Mouse (Mus musculus) ES-Bruce4 (cell line): ENCODE measurements at regions not wholly inside any gene's neighbourhood (a gene's known extent, or its start where the extent isn't known, plus 50 kb on each side); places are given as distances from the start of the nearest gene placed in this dataset.

ENCODE experiments used
- H3K27ac ChIP-seq: 2 replicates; pipeline ENCODE4 v1.5.1; 2012; ENCODE audit warnings: low read length, inconsistent platforms; ENCODE audit not compliant: insufficient read depth
- H3K27me3 ChIP-seq: 2 replicates; pipeline ENCODE4 v1.6.1; 2012; ENCODE audit warnings: mild to moderate bottlenecking, low read length, inconsistent platforms; ENCODE audit not compliant: control insufficient read depth, poor library complexity, insufficient read depth, severe bottlenecking
- H3K36me3 ChIP-seq: 2 replicates; pipeline ENCODE4 v1.6.1; 2012; ENCODE audit warnings: inconsistent platforms, mild to moderate bottlenecking, low read length, moderate library complexity; ENCODE audit not compliant: control insufficient read depth, poor library complexity, insufficient read depth, severe bottlenecking
- H3K4me1 ChIP-seq: one replicate; pipeline ENCODE4 v1.8.1; 2011; ENCODE audit warnings: low read length; ENCODE audit not compliant: control insufficient read depth, insufficient read depth
- H3K4me3 ChIP-seq: 2 replicates; pipeline ENCODE4 v1.5.1; 2011; ENCODE audit warnings: low read depth, mild to moderate bottlenecking, low read length
- H3K9ac ChIP-seq: 2 replicates; pipeline ENCODE4 v1.6.1; 2012; ENCODE audit warnings: low read depth, mild to moderate bottlenecking, inconsistent platforms; ENCODE audit not compliant: poor library complexity, severe bottlenecking
- H3K9me3 ChIP-seq: replicated peaks from 2 replicates; pipeline ENCODE4 v1.6.1; 2012; ENCODE audit warnings: mild to moderate bottlenecking, low read length, inconsistent platforms; ENCODE audit not compliant: control insufficient read depth, poor library complexity, insufficient read depth, severe bottlenecking
- CTCF ChIP-seq: IDR thresholded peaks from one replicate; pipeline ENCODE4 v1.8.1; 2011; ENCODE audit warnings: low read depth, low read length
- EP300 ChIP-seq: IDR thresholded peaks from 2 replicates; pipeline ENCODE4 v1.6.1; 2011; ENCODE audit warnings: low read depth, low read length; ENCODE audit not compliant: insufficient read depth
- POLR2A ChIP-seq: IDR thresholded peaks from one replicate; pipeline ENCODE4 v1.8.1; 2011; ENCODE audit warnings: low read length; ENCODE audit not compliant: insufficient read depth

GRCm38 (mm10) chr14:61808193-61808592 lies 200.9 kb downstream of the Kcnrg start:
- no peak overlapping the region for H3K9ac ChIP-seq
- no peak overlapping the region for H3K4me3 ChIP-seq
- H3K27me3 ChIP-seq: no peaks in the 10 kb centered on the region
- H3K27ac ChIP-seq: no peak overlapping the region
- TF ChIP-seq EP300 (no peak), POLR2A (no peak), CTCF (no peak)
- H3K4me1 ChIP-seq: no peaks in the 10 kb centered on the region
- no peaks in the 10 kb centered on the region for H3K36me3 ChIP-seq
- no peaks in the 10 kb centered on the region for H3K9me3 ChIP-seq

GRCm38 (mm10) chr14:61809716-61810437 lies 202.6 kb downstream of the Kcnrg start:
- TF ChIP-seq CTCF (no peak), POLR2A (no peak), EP300 (no peak)
- no peak overlapping the region for H3K27ac ChIP-seq
- H3K4me3 ChIP-seq: no peak overlapping the region
- H3K27me3 ChIP-seq: no peaks in the 10 kb centered on the region
- no peak overlapping the region for H3K9ac ChIP-seq
- H3K4me1 ChIP-seq: no peaks in the 10 kb centered on the region
- H3K9me3 ChIP-seq: no peaks in the 10 kb centered on the region
- H3K36me3 ChIP-seq: no peaks in the 10 kb centered on the region

- H3K9ac ChIP-seq: no peak overlapping the region
- no peak overlapping the region for H3K4me3 ChIP-seq
- no peaks in the 10 kb centered on the region for H3K4me1 ChIP-seq
- H3K9me3 ChIP-seq: no peaks in the 10 kb centered on the region
- no peak overlapping the region for H3K27ac ChIP-seq
- TF ChIP-seq POLR2A: no peak
- no peak for TF ChIP-seq EP300
- no peak for TF ChIP-seq CTCF
- H3K36me3 ChIP-seq: no peaks in the 10 kb centered on the region
- H3K27me3 ChIP-seq: no peaks in the 10 kb centered on the region
Measured at GRCm38 (mm10) chr14:61810836-61811235, 203.6 kb downstream of the Kcnrg start.

GRCm38 (mm10) chr14:61817711-61818110 lies 210.5 kb downstream of the Kcnrg start:
- no peak for TF ChIP-seq POLR2A
- TF ChIP-seq CTCF: no peak
- TF ChIP-seq EP300: no peak
- H3K36me3 ChIP-seq: no peaks in the 10 kb centered on the region
- no peaks in the 10 kb centered on the region for H3K9me3 ChIP-seq
- H3K4me1 ChIP-seq: no peaks in the 10 kb centered on the region
- H3K4me3 ChIP-seq: no peak overlapping the region
- no peaks in the 10 kb centered on the region for H3K27me3 ChIP-seq
- no peak overlapping the region for H3K9ac ChIP-seq
- H3K27ac ChIP-seq: no peak overlapping the region

GRCm38 (mm10) chr14:61818365-61818764 lies 211.1 kb downstream of the Kcnrg start:
- Histone ChIP-seq H3K36me3 (no peaks in the 10 kb centered on the region), H3K4me1 (no peaks in the 10 kb centered on the region), H3K27ac (no peak overlapping the region), H3K27me3 (no peaks in the 10 kb centered on the region), H3K4me3 (no peak overlapping the region), H3K9me3 (no peaks in the 10 kb centered on the region), H3K9ac (no peak overlapping the region)
- TF ChIP-seq CTCF (no peak), POLR2A (no peak), EP300 (no peak)

GRCm38 (mm10) chr14:61819251-61819650 lies 212.0 kb downstream of the Kcnrg start:
- Histone ChIP-seq H3K4me3 (no peak overlapping the region), H3K27ac (no peak overlapping the region), H3K36me3 (no peaks in the 10 kb centered on the region), H3K4me1 (no peaks in the 10 kb centered on the region), H3K9ac (no peak overlapping the region), H3K27me3 (no peaks in the 10 kb centered on the region), H3K9me3 (no peaks in the 10 kb centered on the region)
- TF ChIP-seq POLR2A (no peak), CTCF (no peak), EP300 (no peak)
